ENCODE assay signal across 10 mouse cellular contexts in the genomic region with DNA sequence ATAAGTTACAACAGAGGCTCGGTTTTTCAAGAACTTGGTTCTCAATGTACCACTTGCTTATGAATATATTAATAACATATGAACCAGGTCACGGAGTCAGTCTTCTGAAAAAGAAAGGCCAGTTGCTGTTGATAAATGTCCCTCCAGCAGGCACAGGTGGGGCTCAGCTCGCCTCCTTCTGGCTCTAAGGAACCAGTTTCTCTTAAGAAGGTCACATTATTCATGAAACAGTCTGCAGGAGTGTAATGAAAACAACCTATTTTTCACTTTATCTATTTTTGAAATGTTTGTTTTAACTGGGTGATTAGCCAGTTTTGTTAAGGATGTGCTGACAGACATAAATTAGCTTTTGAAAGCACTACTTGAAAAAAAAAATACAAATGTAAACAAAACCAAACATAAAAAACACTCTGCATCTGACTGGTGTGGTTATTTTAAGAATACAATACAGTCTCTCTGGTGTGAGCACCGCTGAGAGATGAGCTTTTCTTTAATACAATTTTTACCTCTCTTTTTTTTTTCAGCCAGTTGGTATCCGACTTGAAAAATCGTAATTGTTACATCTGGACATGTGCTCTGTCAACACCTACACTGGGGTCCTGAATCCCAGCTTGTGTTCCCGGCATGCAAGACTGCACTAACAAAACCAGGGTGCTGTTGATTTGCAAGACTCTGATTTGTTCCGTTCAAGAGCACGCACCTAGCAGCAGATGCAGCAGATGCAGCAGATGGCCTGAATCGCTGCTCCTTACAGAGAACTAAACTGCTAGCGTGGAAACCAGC.
A peak's percentile ranks its signal among the peaks of the same experiment; 100 is the strongest.
DNase-seq lines count a peak whose midpoint lies in the region; ATAC-seq lines count a peak whose summit lies in the region.
"Had no signal": no experiment of that assay in that cellular context is flagged by ENCODE, and none has a peak within 500 bp of the region (broad histone marks: within the 10 kb centered on the region; RNA-seq: fewer than 3 reads in every experiment).

No protein-coding gene starts in this region.

- DNase-seq in right cerebral cortex, adult 2 months (ENCODE audit: low spot score in 2 of 2): peak; percentile 17 to 44
- DNase-seq in right cerebral cortex, adult 18-20 months: no peak
- DNase-seq in cerebellum, postnatal 36 days: no peak
- DNase-seq in gastrocnemius, postnatal 25 days: no peak
- DNase-seq: spleen, adult 18-20 months had no signal

- H3K4me3 ChIP-seq in intestine, embryonic 16.5 days (ENCODE audit: low read length): no peak overlapping the region
- H3K4me3 ChIP-seq in intestine, embryonic 15.5 days (replicated peaks): no peak overlapping the region
- no peak overlapping the region for H3K4me3 ChIP-seq in hindbrain, embryonic 15.5 days
- H3K4me3 ChIP-seq in stomach, embryonic 14.5 days (ENCODE audit: low read depth, low read length): no peak overlapping the region

- H3K4me2 ChIP-seq in intestine, embryonic 16.5 days (ENCODE audit: low read depth, low read length): no peak overlapping the region
- no peak overlapping the region for H3K4me2 ChIP-seq in intestine, embryonic 15.5 days (replicated peaks)
- H3K4me2 ChIP-seq in hindbrain, embryonic 15.5 days: peak overlapping the region; percentile 8; the same call in 1 of the 2 replicates
- peak overlapping the region; percentile 18; the same call in 1 of the 2 replicates for H3K4me2 ChIP-seq in stomach, embryonic 14.5 days (replicated peaks; ENCODE audit: low read depth, low read length)

- H3K9ac ChIP-seq in intestine, embryonic 16.5 days (ENCODE audit: low read depth, low read length): no peak overlapping the region
- H3K9ac ChIP-seq in intestine, embryonic 15.5 days: no peak overlapping the region
- H3K9ac ChIP-seq in hindbrain, embryonic 15.5 days: no peak overlapping the region
- H3K9ac ChIP-seq in stomach, embryonic 14.5 days (replicated peaks; ENCODE audit: low read depth, low read length): no peak overlapping the region

- H3K4me1 ChIP-seq in intestine, embryonic 16.5 days (ENCODE audit: control insufficient read depth, insufficient read depth, low read length): peaks cover 6% of the 10 kb centered on the region; the same call in 1 of the 2 replicates
- 0 out of 2 replicates have a peak, but pooled peaks cover 3% of the 10 kb centered on the region for H3K4me1 ChIP-seq in intestine, embryonic 15.5 days (replicated peaks)
- peaks cover 6% of the 10 kb centered on the region; the same call in 1 of the 2 replicates for H3K4me1 ChIP-seq in hindbrain, embryonic 15.5 days (replicated peaks)
- peaks cover 10% of the 10 kb centered on the region; the same call in 1 of the 2 replicates for H3K4me1 ChIP-seq in stomach, embryonic 14.5 days (ENCODE audit: control insufficient read depth, insufficient read depth, low read length)

- WGBS in intestine, embryonic 16.5 days: 37% methylated on average over 11 of the region's 11 CpGs
- WGBS in intestine, embryonic 15.5 days: 27% methylated on average over 11 of the region's 11 CpGs
- 34% methylated on average over 11 of the region's 11 CpGs for WGBS in hindbrain, embryonic 15.5 days
- 16% methylated on average over 11 of the region's 11 CpGs for WGBS in stomach, embryonic 14.5 days

- ATAC-seq in intestine, embryonic 16.5 days: peak; percentile 28; the same call in 1 of the 2 replicates
- ATAC-seq in intestine, embryonic 15.5 days: no peak
- 0 out of 2 replicates have a peak, but pooled peaks have one; percentile 48 for ATAC-seq in hindbrain, embryonic 15.5 days (ENCODE audit: low FRiP score, low read depth)
- peak; percentile 42; the same call in 1 of the 2 replicates for ATAC-seq in stomach, embryonic 14.5 days (ENCODE audit: insufficient number of reproducible peaks, insufficient read depth, low FRiP score, low read depth)
- ATAC-seq: activated CD4-positive, CD25-positive, alpha-beta regulatory T cell, adult 4 months had no signal

- H3K9me3 ChIP-seq in intestine, embryonic 16.5 days (ENCODE audit: control insufficient read depth, low read length): no peaks in the 10 kb centered on the region
- no peaks in the 10 kb centered on the region for H3K9me3 ChIP-seq in intestine, embryonic 15.5 days
- H3K9me3 ChIP-seq in hindbrain, embryonic 15.5 days: no peaks in the 10 kb centered on the region
- no peaks in the 10 kb centered on the region for H3K9me3 ChIP-seq in stomach, embryonic 14.5 days (ENCODE audit: control insufficient read depth, low read depth, low read length)

- no peak overlapping the region for H3K27ac ChIP-seq in intestine, embryonic 16.5 days (ENCODE audit: low read length)
- H3K27ac ChIP-seq in intestine, embryonic 15.5 days: no peak overlapping the region
- 0 out of 2 replicates have a peak overlapping the region, but pooled peaks have one; percentile 23 for H3K27ac ChIP-seq in hindbrain, embryonic 15.5 days (replicated peaks)
- H3K27ac ChIP-seq in stomach, embryonic 14.5 days (ENCODE audit: low read length): peak overlapping the region; percentile 15; the same call in 1 of the 2 replicates

- no peaks in the 10 kb centered on the region for H3K36me3 ChIP-seq in intestine, embryonic 16.5 days (ENCODE audit: control insufficient read depth, insufficient read depth, low read length)
- H3K36me3 ChIP-seq in intestine, embryonic 15.5 days: no peaks in the 10 kb centered on the region
- no peaks in the 10 kb centered on the region for H3K36me3 ChIP-seq in hindbrain, embryonic 15.5 days
- no peaks in the 10 kb centered on the region for H3K36me3 ChIP-seq in stomach, embryonic 14.5 days (ENCODE audit: control insufficient read depth, insufficient read depth, low read length)

- no peaks in the 10 kb centered on the region for H3K27me3 ChIP-seq in intestine, embryonic 16.5 days (replicated peaks; ENCODE audit: control insufficient read depth, insufficient read depth, low read length)
- H3K27me3 ChIP-seq in intestine, embryonic 15.5 days (replicated peaks): no peaks in the 10 kb centered on the region
- no peaks in the 10 kb centered on the region for H3K27me3 ChIP-seq in hindbrain, embryonic 15.5 days
- no peaks in the 10 kb centered on the region for H3K27me3 ChIP-seq in stomach, embryonic 14.5 days (ENCODE audit: control insufficient read depth, insufficient read depth, low read length)

Comparison
In these comparisons a context has a peak if more than half of its experiments do, and no peak if none do; other contexts are left out.
1. DNase-seq: peak in right cerebral cortex, adult 2 months (2 of 2); none in right cerebral cortex, adult 18-20 months (single experiment), cerebellum, postnatal 36 days (0 of 2) and gastrocnemius, postnatal 25 days (single experiment).
2. H3K27ac ChIP-seq: peak in hindbrain, embryonic 15.5 days (single experiment) and stomach, embryonic 14.5 days (single experiment); none in intestine, embryonic 16.5 days (single experiment) and intestine, embryonic 15.5 days (single experiment).
3. H3K4me2 ChIP-seq: peak in hindbrain, embryonic 15.5 days (single experiment) and stomach, embryonic 14.5 days (single experiment); none in intestine, embryonic 16.5 days (single experiment) and intestine, embryonic 15.5 days (single experiment).